Mouse (Mus musculus) cerebellum, adult 2 months (tissue): ENCODE data around the gene Arg2. TPM values are rescaled to one million over a fixed set of nuclear protein-coding genes. Genes with fewer than 3 reads are reported as not detected.
A peak's percentile ranks its signal among the peaks of the same experiment; 100 is the strongest.

ENCODE experiments used
- DNase-seq, 2 experiments: peaks; one replicate each; pipeline ENCODE4 v3.0.0; 2021
- H3K27ac ChIP-seq: fragments of 200-500 bp; 2 replicates; pipeline ENCODE4 v1.5.1; 2012; ENCODE audit warnings: low read length, control low read depth, inconsistent platforms; ENCODE audit not compliant: insufficient read depth
- H3K27me3 ChIP-seq: fragments of 200-500 bp; 2 replicates; pipeline ENCODE4 v1.6.1; 2012; ENCODE audit warnings: inconsistent platforms, mild to moderate bottlenecking, low read length, moderate library complexity; ENCODE audit not compliant: control insufficient read depth, insufficient read depth
- H3K4me1 ChIP-seq: fragments of 200-500 bp; 2 replicates; pipeline ENCODE4 v1.6.1; 2011; ENCODE audit warnings: low read length; ENCODE audit not compliant: control insufficient read depth, insufficient read depth
- H3K4me3 ChIP-seq: fragments of 200-500 bp; replicated peaks from 2 replicates; pipeline ENCODE3; 2011; ENCODE audit warnings: mild to moderate bottlenecking, low read depth, low read length, control low read depth; ENCODE audit not compliant: insufficient read depth
- CTCF ChIP-seq: fragments of 200-500 bp; IDR thresholded peaks from 2 replicates; pipeline ENCODE4 v1.5.1; 2011; ENCODE audit warnings: low read depth, mild to moderate bottlenecking, control low read depth, low read length, moderate library complexity, borderline replicate concordance; ENCODE audit not compliant: insufficient read depth
- POLR2A ChIP-seq: fragments of 200-500 bp; IDR thresholded peaks from 2 replicates; pipeline ENCODE4 v1.6.1; 2011; ENCODE audit warnings: low read length, control low read depth, borderline replicate concordance; ENCODE audit not compliant: insufficient read depth
- WGBS: fragments of 180-500 bp; shearing (Covaris S2); methylation state at CpG from one replicate; pipeline ENCODE4 v1.1.7; 2018; 5-methylcytosine and 5-hydroxymethylcytosine counted together
- polyA plus RNA-seq: library from polyadenylated mRNA; depleted of rRNA; stranded (reverse); fragments of >200 nt; gene quantifications from 2 replicates; pipeline ENCODE4 v1.2.3, GENCODE M21; 2012; rRNA removed

Arg2 gene
- polyA plus RNA-seq, result 0.59 and 0.68 TPM in 2 replicates

DNA sequence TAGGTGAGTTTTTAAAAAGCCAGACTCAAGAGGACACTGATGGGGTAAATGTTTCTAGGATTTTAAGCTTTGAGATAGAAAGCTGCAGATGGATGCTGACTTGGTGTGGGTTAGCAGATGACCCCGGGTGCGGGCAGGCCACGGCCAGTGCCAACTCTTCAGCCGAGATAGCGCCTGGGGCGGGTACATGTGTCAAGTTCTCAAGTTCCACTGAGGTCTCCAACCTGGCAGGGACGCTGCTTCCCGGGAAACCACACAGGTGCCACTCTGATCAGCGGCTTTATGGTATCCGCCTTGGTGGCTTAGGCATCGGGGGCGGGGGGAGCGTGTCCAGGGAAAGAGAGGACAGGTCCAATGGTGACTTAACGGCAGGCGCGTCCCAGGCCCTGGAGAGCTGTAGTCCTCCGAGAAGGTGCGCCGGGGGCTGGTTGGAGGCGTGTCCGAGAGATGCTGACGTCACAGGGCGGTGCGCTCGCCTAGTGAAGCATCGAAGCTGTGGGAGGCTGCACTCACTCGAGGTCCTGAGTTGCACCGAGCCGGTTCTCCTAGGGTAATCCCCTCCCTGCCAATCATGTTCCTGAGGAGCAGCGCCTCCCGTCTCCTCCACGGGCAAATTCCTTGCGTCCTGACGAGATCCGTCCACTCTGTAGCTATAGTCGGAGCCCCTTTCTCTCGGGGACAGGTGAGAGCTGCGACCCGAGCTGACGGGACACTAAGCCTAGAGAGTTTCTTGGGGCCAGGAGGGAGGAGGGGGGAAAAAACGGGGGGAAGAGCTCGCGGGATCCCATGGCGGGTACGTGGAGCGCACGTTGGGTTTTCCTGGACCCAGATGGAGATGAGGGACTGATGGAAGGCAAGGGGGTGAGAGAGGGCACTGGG lies at the start of gene Arg2:
Gene Arg2, plus strand, starts transcription at position 479 of the 879 bp plus-strand sequence.
- under 1% methylated on average over 47 of the region's 47 CpGs for WGBS

DNA sequence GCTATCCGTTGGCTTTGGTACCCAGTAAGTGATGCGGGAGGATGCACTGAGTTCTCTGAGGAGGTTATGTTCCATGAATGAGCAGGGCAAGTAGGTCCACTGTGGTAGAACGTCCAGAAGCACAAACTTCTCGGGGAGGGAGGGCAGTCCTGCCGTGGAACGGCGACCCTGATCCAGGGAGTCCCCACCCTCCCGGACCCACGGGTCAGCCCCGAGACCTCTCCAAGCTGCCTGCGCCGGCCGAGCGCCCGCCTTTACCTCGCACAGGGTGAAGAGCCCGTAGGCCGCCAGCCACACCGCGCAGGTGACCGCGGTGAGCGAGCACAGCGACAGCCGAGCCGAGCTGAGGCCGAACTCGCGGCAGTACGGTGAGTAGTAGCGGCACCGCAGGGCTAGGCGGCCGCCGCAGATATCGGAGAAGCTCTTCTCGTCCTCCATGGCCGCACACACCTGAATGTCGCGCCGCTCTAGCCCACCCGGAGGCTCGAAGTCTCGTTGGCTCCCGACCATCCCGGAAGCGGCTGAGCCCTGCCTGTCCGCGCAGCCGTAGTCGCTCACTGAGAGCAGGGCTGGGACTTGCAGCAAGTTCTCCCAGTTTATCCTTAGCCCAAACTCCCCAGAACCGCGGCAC lies 41.3 kb upstream of the Arg2 start, which contains the start of gene Pigh:
Gene Pigh, minus strand, starts transcription at position 470 of the 631 bp plus-strand sequence.
- WGBS, result under 1% methylated on average over 53 of the region's 53 CpGs

More for the DNA sequence above, at the start of gene Arg2:
- peak within 1 kb of the TSS; percentile 57 for H3K4me3 ChIP-seq
- TF ChIP-seq CTCF (no peak), POLR2A (peak; percentile 51; the same call in 1 of the 2 replicates)
- no peaks in the 10 kb centered on the region; the same call in 1 of the 2 replicates for H3K27me3 ChIP-seq
- peak; percentile 86 for DNase-seq
- H3K4me1 ChIP-seq, result no peaks in the 10 kb centered on the region
- H3K27ac ChIP-seq, result no peak within 1 kb of the TSS

DNA sequence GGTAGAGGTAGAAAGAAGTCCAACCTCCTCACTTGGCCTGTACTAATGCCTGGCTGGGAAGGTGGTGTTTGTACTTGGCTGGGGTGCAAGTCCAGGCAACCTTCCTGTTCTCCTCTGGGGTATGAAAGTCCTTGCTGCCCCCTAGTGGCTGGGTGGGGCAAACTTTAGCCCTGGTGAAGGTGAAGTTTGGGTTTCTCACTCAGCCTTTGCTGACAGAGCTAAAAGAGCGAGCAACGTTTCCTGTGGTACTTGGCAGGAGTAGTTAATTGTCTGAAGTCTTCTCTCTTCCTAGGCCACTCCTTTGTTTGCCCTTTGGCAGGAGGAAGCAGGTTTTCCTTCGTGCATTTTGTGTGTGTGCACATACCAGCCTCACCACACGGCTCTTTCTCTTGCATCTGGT lies 38.0 kb upstream of the Arg2 start:
- Histone ChIP-seq H3K4me1 (no peaks in the 10 kb centered on the region), H3K27ac (no peak overlapping the region), H3K4me3 (no peak overlapping the region), H3K27me3 (no peaks in the 10 kb centered on the region)
- 49% methylated on average over 4 of the region's 4 CpGs for WGBS
- DNase-seq, result peak in 1 of 2 experiments; percentile 21
- TF ChIP-seq CTCF, result peak; percentile 47; the same call in 1 of the 2 replicates
- no peak for TF ChIP-seq POLR2A

More for the DNA sequence above, 41.3 kb upstream of the Arg2 start, which contains the start of gene Pigh:
- Histone ChIP-seq H3K4me1 (no peaks in the 10 kb centered on the region), H3K27me3 (no peaks in the 10 kb centered on the region), H3K27ac (peak within 1 kb of the TSS; percentile 61; the same call in 1 of the 2 replicates), H3K4me3 (peak within 1 kb of the TSS; percentile 88)
- DNase-seq, result peak; percentile 88 to 90
- TF ChIP-seq CTCF, result no peak
- TF ChIP-seq POLR2A, result peak; percentile 68

DNA sequence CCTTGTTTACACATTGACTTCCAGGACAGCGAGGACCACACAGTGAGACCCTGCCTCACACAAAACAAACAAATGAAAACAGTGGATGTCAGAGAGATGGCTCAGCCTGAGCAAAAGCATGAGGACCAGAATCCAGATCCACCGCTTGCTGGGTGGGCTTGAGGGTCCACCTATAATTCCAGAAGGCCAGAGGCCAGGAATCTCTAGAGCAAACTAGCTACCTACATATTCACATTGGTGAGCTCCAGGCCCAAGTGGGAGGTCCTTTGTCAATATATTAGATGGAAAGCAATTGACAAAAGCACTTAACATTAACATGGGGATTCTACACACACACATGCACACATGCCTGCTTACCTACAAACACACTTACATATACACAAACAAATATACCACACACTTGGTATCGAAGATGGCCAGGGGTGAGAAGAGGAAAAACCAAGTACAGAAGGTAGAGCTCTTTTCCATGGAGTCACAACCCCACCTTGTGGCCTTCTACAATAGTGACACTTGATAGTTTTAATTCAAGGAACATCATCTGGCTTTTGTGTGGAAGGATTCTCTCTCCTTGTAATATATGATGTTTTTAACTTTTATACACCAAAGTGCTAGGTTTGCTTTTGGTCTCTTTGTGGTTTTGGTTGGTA lies 33.3 kb upstream of the Arg2 start:
- TF ChIP-seq POLR2A, result no peak
- TF ChIP-seq CTCF, result peak; percentile 63; the same call in 1 of the 2 replicates
- Histone ChIP-seq H3K27me3 (no peaks in the 10 kb centered on the region), H3K4me3 (no peak overlapping the region), H3K4me1 (no peaks in the 10 kb centered on the region), H3K27ac (no peak overlapping the region)
- 55% methylated on average over 3 of the region's 3 CpGs for WGBS
- DNase-seq, result peak; percentile 30 to 47

DNA sequence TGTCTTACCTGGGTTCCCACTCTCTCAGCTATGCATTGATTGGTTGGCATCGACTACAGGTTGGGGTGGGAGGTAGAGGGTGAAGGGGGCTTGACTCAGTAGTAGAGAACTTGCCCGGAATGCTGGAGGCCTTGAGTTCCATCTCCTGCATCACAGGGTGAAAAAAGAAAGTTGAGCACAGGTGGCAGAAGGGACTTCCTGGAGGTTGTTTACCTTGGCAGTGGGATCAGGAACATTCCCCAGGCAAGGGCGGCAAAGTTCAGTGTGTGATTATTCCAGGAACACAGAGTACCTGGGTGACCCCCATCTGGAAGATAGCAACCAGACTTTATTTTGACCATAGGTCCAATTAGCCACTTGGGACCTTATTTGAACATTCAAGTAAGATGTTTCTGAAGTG lies 26.8 kb upstream of the Arg2 start:
- Histone ChIP-seq H3K4me3 (no peak overlapping the region), H3K27ac (no peak overlapping the region), H3K27me3 (no peaks in the 10 kb centered on the region), H3K4me1 (no peaks in the 10 kb centered on the region)
- DNase-seq, result no peak
- TF ChIP-seq POLR2A, result no peak
- no peak for TF ChIP-seq CTCF
- 78% methylated on average over 3 of the region's 3 CpGs for WGBS

DNA sequence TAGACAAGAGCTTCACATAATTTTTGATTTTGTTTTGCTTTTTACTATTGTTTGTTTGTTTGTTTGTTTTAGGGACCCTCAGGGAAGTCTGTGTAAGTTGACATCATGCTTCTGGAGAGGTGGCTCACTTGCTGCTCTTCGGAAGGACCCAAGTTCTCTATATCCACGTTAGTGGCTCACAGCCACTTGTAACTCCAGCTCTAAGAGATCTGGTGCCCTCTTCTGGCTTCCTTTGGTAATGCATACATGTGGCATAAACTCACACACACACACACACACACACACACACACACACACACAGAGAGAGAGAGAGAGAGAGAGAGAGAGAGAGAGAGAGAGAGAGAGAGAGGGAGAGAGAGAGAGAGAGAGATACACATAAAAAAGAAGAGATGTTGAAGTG lies 26.0 kb upstream of the Arg2 start:
- 63% methylated on average over 2 of the region's 2 CpGs for WGBS
- Histone ChIP-seq H3K27ac (no peak overlapping the region), H3K4me1 (no peaks in the 10 kb centered on the region), H3K27me3 (no peaks in the 10 kb centered on the region), H3K4me3 (no peak overlapping the region)
- TF ChIP-seq POLR2A (no peak), CTCF (no peak)
- no peak for DNase-seq

DNA sequence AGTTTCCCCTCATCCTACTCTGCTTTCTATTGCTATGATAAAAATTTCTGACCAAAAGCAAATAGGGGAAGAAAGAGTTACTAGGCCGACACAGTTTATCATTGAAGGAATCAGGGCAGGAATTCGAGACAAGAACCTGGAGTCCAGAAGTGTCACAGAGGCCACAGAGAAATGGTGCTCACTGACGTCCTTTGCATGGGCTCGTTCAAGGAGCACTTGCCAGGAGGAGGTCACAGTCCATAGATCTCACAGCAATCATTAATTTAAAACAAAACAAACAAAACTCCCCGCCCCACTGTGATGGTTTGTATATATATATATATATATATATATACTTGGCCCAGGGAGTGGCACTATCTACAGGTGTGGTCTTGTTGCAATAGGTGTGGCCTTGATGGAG lies 25.3 kb upstream of the Arg2 start:
- DNase-seq, result no peak
- no peak overlapping the region for H3K27ac ChIP-seq
- H3K4me1 ChIP-seq, result no peaks in the 10 kb centered on the region
- H3K4me3 ChIP-seq, result no peak overlapping the region
- WGBS, result 87% methylated on average over 5 of the region's 5 CpGs
- TF ChIP-seq POLR2A (no peak), CTCF (no peak)
- H3K27me3 ChIP-seq, result no peaks in the 10 kb centered on the region

DNA sequence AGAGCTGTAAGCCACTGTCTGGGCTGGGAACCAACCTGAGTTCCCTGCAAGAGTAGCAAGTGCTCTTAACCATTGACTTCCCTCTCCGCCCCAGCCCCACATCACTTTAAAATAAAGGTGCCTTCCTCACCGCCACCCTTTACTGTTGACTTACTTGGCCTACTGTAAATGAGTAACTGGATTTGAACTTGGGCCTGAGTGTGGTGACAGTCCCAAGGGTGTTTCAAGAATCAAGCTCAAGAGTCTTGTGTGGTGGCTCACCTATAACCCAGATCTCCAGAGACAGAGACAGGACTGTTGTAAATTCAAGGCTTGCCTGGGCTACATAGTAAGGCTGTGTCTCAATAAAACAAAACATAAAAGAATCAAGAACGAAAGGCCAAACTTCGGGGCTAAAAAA lies 11.6 kb upstream of the Arg2 start:
- TF ChIP-seq CTCF (no peak), POLR2A (no peak)
- Histone ChIP-seq H3K27me3 (no peaks in the 10 kb centered on the region), H3K27ac (no peak overlapping the region), H3K4me3 (no peak overlapping the region), H3K4me1 (no peaks in the 10 kb centered on the region)
- 94% methylated on average over 4 of the region's 4 CpGs for WGBS
- no peak for DNase-seq
